Mouse (Mus musculus) liver, postnatal 0 days (tissue): ENCODE results near the gene Krt84. TPM values are rescaled to one million over a fixed set of nuclear protein-coding genes. Genes with fewer than 3 reads are reported as not detected.

Experiments
- ATAC-seq: fragments of 200-750 bp; cut with Nextera tagmentation; 2 replicates; pipeline ENCODE4 v1.8.0; 2017; ENCODE audit warnings: mild to moderate bottlenecking, moderate library complexity
- DNase-seq: peaks from one replicate; pipeline ENCODE4 v3.0.0-alpha.2; 2016
- H3K27ac ChIP-seq: fragments of 300-500 bp; sonication (generic); 2 replicates; pipeline ENCODE4 v1.5.1; 2014; ENCODE audit warnings: antibody characterized with exemption, moderate library complexity, mild to moderate bottlenecking, low read depth
- H3K27me3 ChIP-seq: fragments of 300-500 bp; sonication (generic); 2 replicates; pipeline ENCODE4 v1.6.1; 2014; ENCODE audit warnings: low read length, control low read depth, mixed read lengths; ENCODE audit not compliant: insufficient read depth
- H3K36me3 ChIP-seq: fragments of 300-500 bp; sonication (generic); replicated peaks from 2 replicates; pipeline ENCODE4 v1.6.1; 2014; ENCODE audit warnings: mild to moderate bottlenecking, control low read depth, low read length, moderate library complexity, mixed read lengths; ENCODE audit not compliant: insufficient read depth
- H3K4me1 ChIP-seq: fragments of 300-500 bp; sonication (generic); 2 replicates; pipeline ENCODE4 v1.6.1; 2014; ENCODE audit warnings: antibody characterized with exemption, mild to moderate bottlenecking, control low read depth; ENCODE audit not compliant: insufficient read depth
- H3K4me2 ChIP-seq: fragments of 300-500 bp; sonication (generic); 2 replicates; pipeline ENCODE4 v1.6.1; 2014; ENCODE audit warnings: low read depth, mild to moderate bottlenecking, low read length, moderate library complexity, mixed read lengths
- H3K4me3 ChIP-seq: fragments of 300-500 bp; sonication (generic); 2 replicates; pipeline ENCODE4 v1.5.1; 2014; ENCODE audit warnings: low read depth, low read length
- H3K9ac ChIP-seq: fragments of 300-500 bp; sonication (generic); replicated peaks from 2 replicates; pipeline ENCODE4 v1.6.1; 2014; ENCODE audit warnings: mild to moderate bottlenecking, moderate library complexity
- H3K9me3 ChIP-seq: fragments of 300-500 bp; sonication (generic); 2 replicates; pipeline ENCODE4 v1.6.1; 2016; ENCODE audit warnings: mild to moderate bottlenecking, control low read depth, low read length, mixed read lengths
- CTCF ChIP-seq: sonication (generic); IDR thresholded peaks from 2 replicates; pipeline ENCODE4 v1.5.1; 2016; ENCODE audit warnings: antibody characterized with exemption, low read depth
- EP300 ChIP-seq: IDR thresholded peaks from 2 replicates; pipeline ENCODE4 v1.6.1; 2016; ENCODE audit warnings: antibody characterized with exemption, low read depth, mild to moderate bottlenecking
- WGBS: fragments of 180-500 bp; shearing (Covaris S2); extraction: QIAGEN DNeasy Blood & Tissue Kit; methylation state at CpG from one replicate; pipeline ENCODE4 v1.1.7; 2014; ENCODE audit not compliant: insufficient replicate concordance; 5-methylcytosine and 5-hydroxymethylcytosine counted together
- polyA plus RNA-seq: library from polyadenylated mRNA; unstranded; fragments of >200 nt; fragmentation: Nextera tagmentation; extraction: Ambion mirVana; gene quantifications from 2 replicates; pipeline ENCODE4 v1.2.1, GENCODE M21; 2015

The Krt84 gene
- polyA plus RNA-seq, 1 experiment from 2014 or later: not detected

- Histone ChIP-seq H3K27me3 (no peaks in the 10 kb centered on the region), H3K4me2 (no peak within 1 kb of the TSS), H3K27ac (no peak within 1 kb of the TSS), H3K4me3 (no peak within 1 kb of the TSS), H3K9me3 (no peaks in the 10 kb centered on the region), H3K9ac (no peak within 1 kb of the TSS), H3K4me1 (no peaks in the 10 kb centered on the region), H3K36me3 (no peaks in the 10 kb centered on the region)
- no peak for TF ChIP-seq EP300
- TF ChIP-seq CTCF: no peak
- ATAC-seq (no peak), DNase-seq (no peak)
- 74% methylated on average over 6 of the region's 6 CpGs for WGBS
Measured at GRCm38 (mm10) chr15:101491431-101491830, 41.2 kb downstream of the Krt84 start, which contains the start of gene Krt83. Gene Krt83 (minus strand): TSS chr15:101491512.

- Histone ChIP-seq H3K4me2 (no peak overlapping the region), H3K4me3 (no peak overlapping the region), H3K27ac (no peak overlapping the region), H3K36me3 (no peaks in the 10 kb centered on the region), H3K27me3 (no peaks in the 10 kb centered on the region), H3K9me3 (no peaks in the 10 kb centered on the region), H3K9ac (no peak overlapping the region), H3K4me1 (peaks cover 6% of the 10 kb centered on the region; the same call in 1 of the 2 replicates)
- DNase-seq (no peak), ATAC-seq (no peak)
- WGBS: 64% methylated on average over 11 of the region's 11 CpGs
- TF ChIP-seq EP300: no peak
- TF ChIP-seq CTCF: no peak
Measured at GRCm38 (mm10) chr15:101485911-101486635, 46.5 kb downstream of the Krt84 start.

- peaks cover 6% of the 10 kb centered on the region; the same call in 1 of the 2 replicates for H3K4me1 ChIP-seq
- H3K4me2 ChIP-seq: peak overlapping the region; percentile 22; the same call in 1 of the 2 replicates
- no peak overlapping the region for H3K27ac ChIP-seq
- H3K27me3 ChIP-seq: no peaks in the 10 kb centered on the region
- no peaks in the 10 kb centered on the region for H3K36me3 ChIP-seq
- no peak overlapping the region for H3K4me3 ChIP-seq
- ATAC-seq (peak; percentile 65), DNase-seq (peak; percentile 24)
- H3K9me3 ChIP-seq: no peaks in the 10 kb centered on the region
- WGBS: 72% methylated on average over 1 of the region's 1 CpGs
- H3K9ac ChIP-seq: no peak overlapping the region
- TF ChIP-seq EP300 (no peak), CTCF (no peak)
Measured at GRCm38 (mm10) chr15:101484939-101485338, 47.7 kb downstream of the Krt84 start.

- Histone ChIP-seq H3K4me3 (no peak overlapping the region), H3K27me3 (peaks cover 10% of the 10 kb centered on the region), H3K4me2 (no peak overlapping the region), H3K27ac (no peak overlapping the region), H3K36me3 (no peaks in the 10 kb centered on the region), H3K9ac (no peak overlapping the region), H3K4me1 (peaks cover 6% of the 10 kb centered on the region; the same call in 1 of the 2 replicates), H3K9me3 (no peaks in the 10 kb centered on the region)
- TF ChIP-seq EP300: no peak
- 65% methylated on average over 1 of the region's 1 CpGs for WGBS
- DNase-seq: no peak
- no peak for ATAC-seq
Measured at GRCm38 (mm10) chr15:101483646-101484045, 49.0 kb downstream of the Krt84 start.

GRCm38 (mm10) chr15:101482056-101482455 lies 50.6 kb downstream of the Krt84 start:
- Histone ChIP-seq H3K27me3 (peaks cover 10% of the 10 kb centered on the region), H3K9me3 (no peaks in the 10 kb centered on the region), H3K36me3 (no peaks in the 10 kb centered on the region), H3K27ac (no peak overlapping the region), H3K4me3 (no peak overlapping the region), H3K4me1 (peaks cover 6% of the 10 kb centered on the region; the same call in 1 of the 2 replicates), H3K4me2 (no peak overlapping the region), H3K9ac (no peak overlapping the region)
- 31% methylated on average over 4 of the region's 4 CpGs for whole genome bisulfite sequencing
- no peak for TF ChIP-seq CTCF
- no peak for TF ChIP-seq EP300
- ATAC-seq: no peak
- no peak for DNase-seq

- Histone ChIP-seq H3K9ac (no peak overlapping the region), H3K9me3 (no peaks in the 10 kb centered on the region), H3K27me3 (peaks cover 10% of the 10 kb centered on the region), H3K27ac (no peak overlapping the region), H3K4me3 (no peak overlapping the region), H3K4me2 (peak overlapping the region; percentile 55), H3K36me3 (no peaks in the 10 kb centered on the region), H3K4me1 (peaks cover 2% of the 10 kb centered on the region; the same call in 1 of the 2 replicates)
- TF ChIP-seq CTCF: no peak
- TF ChIP-seq EP300: no peak
- DNase-seq (no peak), ATAC-seq (no peak)
- 32% methylated on average over 11 of the region's 11 CpGs for WGBS
Measured at GRCm38 (mm10) chr15:101479666-101480060, 53.0 kb downstream of the Krt84 start.
